Mouse (Mus musculus): ENCODE measurements around the gene Ubtf. TPM values are rescaled to one million over a fixed set of nuclear protein-coding genes. Genes with fewer than 3 reads are reported as not detected.

The Ubtf gene
- total RNA-seq, 2 experiments from 2014 or later, result 78.3 to 80.9 TPM

- intact Hi-C loops (cut with DNase I), result loop anchor here (10.0 kb wide), 1 partner anchor 235 kb away; the partner anchor contains the start of gene Gpatch8
- DNase-seq, result peak; percentile 89 to 92
These were observed 571 bp upstream of the Ubtf start for GRCm38 (mm10) chr11:102319941-102320685.

- peak; percentile 73 to 77 for DNase-seq
- intact Hi-C loops (cut with DNase I), result loop anchor here (10.0 kb wide), 1 partner anchor 236 kb away; the partner anchor contains the start of gene Gpatch8
These were observed 749 bp downstream of the Ubtf start for GRCm38 (mm10) chr11:102318576-102319409.

- peak; percentile 83 to 87 for DNase-seq
- intact Hi-C loops (cut with DNase I), result loop anchor here (10.0 kb wide), 1 partner anchor 237 kb away; the partner anchor contains the start of gene Gpatch8
These were observed 1.5 kb downstream of the Ubtf start for GRCm38 (mm10) chr11:102317901-102318575.

DNA sequence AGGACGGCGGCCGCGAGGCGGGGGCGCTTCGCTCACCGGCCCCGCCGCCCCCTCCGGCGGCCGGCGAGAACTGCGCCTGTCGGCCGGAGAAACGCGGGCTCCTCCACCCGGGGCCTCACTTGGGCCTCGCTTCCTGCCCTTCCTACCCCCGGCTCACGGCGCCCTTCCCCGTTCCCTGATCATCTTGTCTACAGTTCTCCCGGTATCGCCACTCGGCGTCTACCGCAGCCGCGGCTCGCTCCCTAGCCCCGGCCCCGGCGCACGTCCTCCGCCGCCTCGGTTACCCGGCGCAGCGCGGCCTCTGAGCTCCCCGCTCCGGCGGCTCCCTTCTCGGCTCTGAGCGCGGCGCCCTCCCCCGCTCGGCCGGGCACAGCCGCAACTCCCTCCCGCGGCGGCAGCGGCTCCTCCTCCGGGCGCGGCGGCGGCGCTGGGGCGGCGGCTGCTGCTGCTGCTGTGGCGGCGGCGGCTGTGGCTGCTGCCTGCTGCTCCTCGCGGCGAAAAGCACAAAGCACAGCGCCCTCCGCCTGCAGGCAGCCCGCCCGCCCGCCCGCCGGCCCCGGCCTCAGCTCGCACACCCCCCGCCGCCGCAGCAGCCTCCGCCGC, 2.1 kb downstream of the Ubtf start:
- peak in 1 of 2 experiments; percentile 79 for DNase-seq

DNA sequence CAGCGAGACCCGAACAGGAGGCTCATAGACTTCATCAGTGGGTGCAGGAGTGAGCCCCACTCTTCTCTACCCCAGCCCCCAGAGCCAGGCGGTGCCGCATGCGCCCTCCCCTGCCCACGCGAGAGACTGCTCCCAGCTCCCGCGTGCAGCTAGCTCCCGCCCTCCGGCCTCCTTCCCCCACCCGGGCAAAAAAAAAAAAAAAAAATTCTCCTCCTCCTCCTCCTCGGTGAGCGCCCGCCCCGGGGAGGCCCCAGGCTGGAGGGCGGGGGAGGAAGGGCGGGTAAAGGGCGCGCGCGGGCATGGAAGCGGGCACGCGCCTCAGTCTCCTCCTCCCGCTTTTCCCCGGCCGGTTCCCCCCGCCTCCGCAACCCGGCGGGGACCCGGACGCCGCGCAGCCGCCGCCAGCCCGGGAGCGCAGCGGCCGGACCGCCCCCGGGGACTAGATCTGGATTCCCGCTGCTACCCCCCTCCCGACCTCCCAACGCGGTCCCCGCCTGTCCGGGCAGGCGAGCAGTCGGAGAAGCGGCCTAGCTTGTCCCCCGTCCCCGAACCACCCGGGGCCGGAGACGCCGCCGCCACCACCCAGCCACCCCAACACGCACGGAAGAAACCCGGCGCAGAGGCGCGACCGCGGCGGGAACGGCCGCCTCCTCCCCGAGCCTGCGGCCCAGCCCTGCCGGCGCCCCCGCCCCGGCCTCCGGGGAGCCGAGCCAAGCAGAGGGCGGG, 2.8 kb downstream of the Ubtf start:
- intact Hi-C loops (cut with DNase I), result loop anchor here (1.0 to 10.0 kb wide), 2 partner anchors 91 to 238 kb away; partner anchors contain the start of genes Gpatch8 and Slc25a39

More for the DNA sequence above, 2.1 kb downstream of the Ubtf start:
- intact Hi-C loops (cut with DNase I), result loop anchor here (10.0 kb wide), 1 partner anchor 237 kb away; the partner anchor contains the start of gene Gpatch8

DNA sequence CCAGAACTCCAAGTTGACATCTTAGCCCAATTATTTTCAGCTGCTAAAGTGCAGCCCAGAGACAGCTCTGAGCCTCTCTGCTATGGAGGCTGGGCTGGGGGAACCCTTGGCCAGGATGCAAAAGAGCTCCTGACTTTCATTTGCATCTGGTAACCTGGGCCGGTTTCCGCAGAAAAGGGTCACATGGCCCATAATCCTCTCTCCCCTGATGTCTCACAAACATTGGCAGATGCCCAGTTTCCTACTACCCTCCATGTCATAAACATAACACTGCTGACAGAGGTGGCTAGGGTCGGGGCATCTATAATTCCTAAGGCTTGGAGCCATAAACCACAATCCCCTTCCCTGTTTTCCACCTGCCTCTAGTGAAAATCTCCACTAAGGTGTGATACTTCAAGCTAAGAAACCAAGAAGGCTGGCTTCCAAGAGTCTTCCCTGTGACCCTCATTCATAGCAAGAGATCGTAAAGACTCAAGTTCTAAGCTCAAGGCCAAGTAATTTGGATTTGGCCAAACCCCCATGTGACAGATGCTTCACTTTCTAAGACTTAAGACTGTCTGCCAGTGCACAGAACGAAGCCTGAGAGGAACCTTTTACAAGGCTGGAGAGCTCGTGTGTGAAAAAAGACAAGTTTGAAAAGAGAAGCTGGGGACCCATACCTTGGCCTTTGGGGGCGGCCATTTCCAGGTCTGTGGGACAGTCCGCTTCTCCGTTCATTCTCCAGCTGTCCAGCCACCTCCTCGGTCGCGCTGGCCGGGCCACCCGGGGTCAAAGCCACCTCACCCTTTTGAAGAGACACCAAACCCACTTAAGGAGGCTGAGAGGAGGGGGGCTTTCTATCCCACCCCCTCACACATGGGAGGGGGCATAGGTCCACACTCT, 3.6 kb downstream of the Ubtf start:
- no peak for DNase-seq
- intact Hi-C loops (cut with DNase I), result loop anchor here (1.0 to 10.0 kb wide), 2 partner anchors 91 to 239 kb away; partner anchors contain the start of genes Gpatch8 and Slc25a39

More for the DNA sequence above, 2.8 kb downstream of the Ubtf start:
- peak; percentile 92 to 94 for DNase-seq

- intact Hi-C loops (cut with DNase I), result loop anchor here (10.0 kb wide), 1 partner anchor 240 kb away; the partner anchor contains the start of gene Gpatch8
- no peak for DNase-seq
These were observed 5.2 kb downstream of the Ubtf start for GRCm38 (mm10) chr11:102314321-102314720.

- intact Hi-C loops (cut with DNase I), result loop anchor here (10.0 kb wide), 1 partner anchor 242 kb away; the partner anchor contains the start of gene Gpatch8
- no peak for DNase-seq
These were observed 7.0 kb downstream of the Ubtf start for GRCm38 (mm10) chr11:102312586-102312985.

DNA sequence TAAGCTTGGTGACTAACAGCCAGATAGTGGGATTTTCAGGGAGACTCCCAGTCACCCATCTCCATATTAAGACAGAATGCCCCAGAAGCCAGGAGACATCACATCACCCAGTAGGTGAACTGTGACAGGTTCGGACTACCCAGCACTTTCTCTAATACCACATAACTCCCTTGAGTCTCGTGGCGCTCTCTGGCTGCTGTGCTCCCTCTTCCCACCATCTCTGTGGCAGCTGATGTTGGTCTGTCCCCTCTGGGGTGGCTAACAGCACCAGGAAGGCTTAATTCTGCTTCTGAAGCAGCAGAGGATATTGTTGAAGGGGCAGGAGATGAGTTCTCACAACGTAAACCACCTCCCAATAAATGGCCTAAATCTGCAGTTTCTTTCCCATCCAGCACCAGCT, 7.6 kb downstream of the Ubtf start:
- no peak for DNase-seq
- intact Hi-C loops (cut with DNase I), result loop anchor here (10.0 kb wide), 1 partner anchor 243 kb away; the partner anchor contains the start of gene Gpatch8

DNA sequence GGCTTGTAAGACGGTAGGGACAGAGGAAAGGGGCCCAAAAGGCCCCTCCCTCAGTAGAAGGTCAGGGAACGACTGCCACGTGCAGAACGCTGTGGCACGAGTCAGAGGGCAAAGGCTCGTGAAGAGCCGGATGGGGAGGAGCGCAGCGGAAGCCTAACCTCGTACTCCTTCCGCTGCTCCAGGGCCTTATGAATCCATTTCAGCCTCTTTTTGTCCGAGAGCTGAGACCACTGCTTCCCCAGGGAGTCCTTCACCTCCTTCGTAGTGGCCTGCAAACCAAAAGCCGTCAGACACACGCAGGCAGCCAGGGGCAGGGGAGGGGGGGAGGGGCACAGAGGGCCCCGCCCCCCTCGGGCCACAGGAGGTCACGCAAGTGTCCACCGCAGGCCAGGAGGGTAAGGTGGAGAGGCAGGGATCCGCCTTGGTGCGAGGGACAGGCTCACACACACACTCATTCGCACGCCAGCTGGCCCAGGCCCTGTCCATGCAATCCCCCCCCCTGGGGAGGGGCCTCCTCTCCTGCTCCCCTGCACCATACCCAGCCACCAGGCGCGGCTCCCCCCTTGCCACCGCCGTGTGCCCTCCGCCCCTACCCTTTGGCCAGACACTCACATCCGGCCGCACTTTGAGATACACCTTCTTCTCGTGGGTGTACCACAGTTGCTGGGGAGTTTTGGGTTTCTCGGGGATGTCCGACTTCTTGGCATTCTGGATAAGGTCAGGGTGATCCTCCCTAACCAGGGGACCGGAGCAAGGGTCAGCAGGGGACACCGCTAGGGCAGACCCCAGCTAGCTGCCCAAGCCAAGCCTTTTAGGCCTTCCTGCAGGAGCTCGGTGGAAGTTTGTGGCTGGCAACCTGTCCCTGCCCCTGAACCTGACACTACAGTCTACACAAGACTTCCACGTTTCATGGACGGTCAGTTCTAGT, 8.5 kb downstream of the Ubtf start:
- no peak for DNase-seq
- intact Hi-C loops (cut with DNase I), result loop anchor here (10.0 kb wide), 1 partner anchor 244 kb away; the partner anchor contains the start of gene Gpatch8

DNA sequence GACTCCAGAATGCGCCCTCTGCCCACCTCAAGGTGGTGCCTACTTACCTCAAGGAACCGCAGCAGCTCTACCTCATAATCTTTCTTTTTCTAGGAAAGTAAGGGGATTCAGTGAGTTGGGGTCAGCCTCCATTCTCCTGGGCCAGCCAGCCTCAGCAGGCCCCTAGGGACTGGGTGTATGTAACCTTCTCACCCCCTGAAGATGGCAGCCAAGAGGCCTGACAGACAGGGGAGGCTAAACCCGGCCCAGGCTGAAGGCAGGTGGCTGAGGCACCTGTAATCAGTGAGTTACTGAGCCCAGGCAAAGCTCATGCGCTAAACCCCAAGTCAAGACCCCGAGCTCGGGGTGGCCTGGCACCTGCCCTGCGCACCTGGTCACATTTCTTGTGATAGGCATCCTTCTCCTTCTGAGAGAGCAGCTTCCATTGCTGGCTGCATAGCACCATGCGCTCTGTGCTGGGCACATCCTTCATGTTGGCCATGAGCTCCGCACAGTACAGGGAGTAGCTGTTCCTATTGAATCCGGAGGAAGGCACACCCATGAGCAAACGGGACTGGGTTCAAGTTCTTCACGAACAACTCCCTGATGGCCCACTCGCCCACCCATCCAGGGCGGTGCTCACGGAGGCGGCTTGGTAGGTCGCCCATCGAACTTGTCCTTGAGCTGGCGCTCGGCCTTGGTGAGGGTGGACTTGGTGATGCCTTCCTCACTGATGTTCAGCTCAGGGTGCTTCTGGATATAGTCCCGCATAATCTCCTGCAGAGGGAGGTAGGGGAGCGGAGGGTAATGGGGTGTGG, 9.5 kb downstream of the Ubtf start:
- no peak for DNase-seq
- intact Hi-C loops (cut with DNase I), result loop anchor here (1.0 to 10.0 kb wide), 3 partner anchors 101 to 245 kb away; partner anchors contain the start of genes Gpatch8 and Grn

DNA sequence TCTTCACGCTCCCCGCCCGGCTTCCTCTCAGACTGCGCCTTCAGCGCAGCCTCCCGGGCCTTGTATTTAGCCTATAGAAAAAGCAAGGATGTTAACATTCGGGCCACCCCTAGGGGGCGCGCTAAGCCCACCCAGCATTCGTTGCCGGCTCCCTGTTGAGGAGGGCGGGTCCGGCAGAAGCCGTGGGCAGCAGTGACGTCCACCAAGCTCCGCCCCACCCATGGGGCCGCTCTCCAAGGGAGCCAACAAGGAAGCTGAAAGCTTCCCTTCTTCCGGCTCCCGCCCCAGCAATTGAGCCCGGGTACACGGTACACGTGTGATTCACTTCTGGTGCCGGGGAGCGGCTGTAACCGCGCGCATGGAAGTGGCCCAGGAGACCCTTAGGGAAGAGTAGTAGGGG, 10.6 kb downstream of the Ubtf start:
- DNase-seq, result peak; percentile 97 to 98
- intact Hi-C loops (cut with DNase I), result loop anchor here (1.0 to 2.0 kb wide), 2 partner anchors 102 to 122 kb away; partner anchors contain the start of gene Grn

GRCm38 (mm10) chr11:102308104-102308503, 11.4 kb downstream of the Ubtf start:
- intact Hi-C loops (cut with DNase I), result loop anchor here (2.0 kb wide), 1 partner anchor 123 kb away; the partner anchor contains the start of gene Grn
- DNase-seq, result no peak

- DNase-seq, result no peak
- intact Hi-C loops (cut with DNase I), result no loop called here
These were observed 14.2 kb downstream of the Ubtf start for GRCm38 (mm10) chr11:102305359-102305758.

DNA sequence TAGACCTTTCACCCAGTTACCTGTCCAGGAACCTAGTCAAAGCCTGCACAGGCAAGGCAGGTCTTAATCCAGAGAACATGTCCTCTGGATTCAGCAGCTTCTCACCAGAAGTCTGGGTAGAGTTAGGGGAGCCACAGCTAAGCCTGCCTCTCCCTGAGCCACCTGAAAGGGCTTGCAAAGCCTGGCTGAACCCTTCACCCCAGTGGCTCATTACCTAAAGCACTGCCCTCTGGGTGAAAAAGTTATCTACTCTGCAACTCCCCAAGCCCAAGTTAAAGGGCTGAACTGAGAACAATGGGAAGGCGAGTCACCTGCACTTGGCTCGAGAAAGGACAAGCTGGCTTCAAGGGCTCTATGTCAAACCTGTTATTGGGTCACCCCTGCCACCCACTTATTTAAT, 15.4 kb downstream of the Ubtf start:
- intact Hi-C loops (cut with DNase I), result no loop called here
- no peak for DNase-seq

- peak; percentile 57 to 79 for DNase-seq
- intact Hi-C loops (cut with DNase I), result no loop called here
These were observed 19.7 kb downstream of the Ubtf start for GRCm38 (mm10) chr11:102299839-102300238.

Measured in heart, postnatal 10 days (tissue).